Mouse (Mus musculus) layer of hippocampus, postnatal 10 days (tissue): ENCODE measurements around the gene Pml. TPM values are rescaled to one million over a fixed set of nuclear protein-coding genes. Genes with fewer than 3 reads are reported as not detected.

Source experiments
- DNase-seq, 2 experiments: peaks; one replicate each; pipeline ENCODE4 v3.0.0; 2021; ENCODE audit warnings: low spot score in 2 of 2
- total RNA-seq, 2 experiments: library from RNA; stranded (reverse); gene quantifications; 2 replicates each; pipeline ENCODE4 v1.2.3; 2021

Gene Pml
- total RNA-seq, 2 experiments from 2014 or later = 7.3 to 9.1 TPM

DNA sequence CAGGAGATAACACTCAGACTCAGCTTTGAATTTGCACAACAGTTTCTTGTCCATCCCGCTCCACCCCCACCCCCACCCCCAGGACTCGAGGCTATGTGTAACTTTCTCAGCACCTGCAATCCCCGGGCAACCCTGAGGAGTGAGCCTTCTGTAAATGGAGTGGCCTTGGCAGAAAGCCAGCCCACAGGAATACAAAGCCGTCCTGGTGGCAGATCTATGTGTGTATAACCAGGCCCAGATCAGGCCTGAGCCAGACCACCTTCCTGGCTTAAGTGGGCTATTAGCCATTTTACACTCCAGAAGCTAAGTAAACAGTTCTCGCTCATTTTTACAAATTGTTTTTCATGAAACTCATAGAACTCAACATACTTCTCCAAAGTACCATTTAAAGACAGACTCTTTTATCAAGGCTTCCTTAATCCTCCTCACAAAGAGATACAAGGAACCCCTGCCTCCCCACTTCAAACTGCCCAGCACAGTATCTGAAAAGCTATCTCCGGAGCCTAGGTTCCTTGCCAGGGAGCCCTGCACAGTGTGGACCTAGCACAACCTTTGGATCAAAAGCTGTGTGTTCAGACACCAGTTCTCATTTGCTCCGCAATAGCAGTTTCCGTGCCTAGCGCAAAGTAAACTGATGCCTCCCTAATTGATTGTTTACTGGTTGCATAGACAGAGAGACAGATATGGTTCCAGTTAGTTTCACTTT is 7.7 kb downstream of the Pml start:
- DNase-seq = no peak

DNA sequence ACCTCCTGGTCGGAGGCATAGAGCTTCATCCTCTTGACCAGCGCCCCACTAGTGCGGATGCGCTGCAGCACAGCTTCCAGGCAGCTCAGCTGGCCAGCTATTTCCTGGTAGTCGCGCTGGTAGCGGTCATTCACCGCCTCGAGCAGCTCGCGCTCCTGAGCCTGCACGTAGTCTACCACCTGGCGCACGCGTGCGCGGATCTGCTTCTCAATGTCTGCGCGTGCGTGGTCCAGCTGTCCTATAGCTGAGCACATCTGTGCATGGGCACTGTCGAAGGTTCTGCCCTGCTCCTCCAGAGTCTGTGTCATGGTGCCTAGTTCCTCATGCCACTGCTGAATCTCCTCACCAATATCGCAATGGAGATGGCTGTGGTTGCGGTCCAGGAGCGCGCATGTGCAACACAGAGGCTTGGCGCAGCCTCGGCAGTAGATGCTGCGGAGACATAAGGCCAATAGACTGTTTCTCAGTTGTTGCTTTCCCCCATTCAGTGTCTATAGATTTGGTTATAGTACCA is 15.0 kb downstream of the Pml start:
- no peak for DNase-seq

DNA sequence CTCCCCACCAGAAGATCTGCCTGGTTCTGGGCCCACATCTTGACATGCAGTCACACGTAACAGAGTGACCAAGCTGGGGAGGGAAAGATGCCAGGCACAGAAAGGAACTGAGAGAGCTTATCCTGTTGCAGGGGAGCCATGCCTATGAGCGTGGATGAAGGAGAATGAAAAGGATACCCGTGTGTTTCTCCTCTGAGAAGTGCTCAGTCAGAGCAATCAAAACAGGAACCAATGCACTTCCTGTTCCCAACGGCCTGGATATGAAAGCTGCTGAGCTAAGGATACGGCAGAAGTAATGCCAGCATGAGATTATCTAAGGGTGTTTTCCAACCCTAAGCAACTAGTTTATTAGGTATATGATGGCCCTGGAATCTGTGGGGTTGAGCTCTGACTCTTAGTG is 17.2 kb downstream of the Pml start:
- DNase-seq = no peak

GRCm38 (mm10) chr9:58231746-58232145 is 17.8 kb downstream of the Pml start:
- DNase-seq = no peak

GRCm38 (mm10) chr9:58228777-58229466 is 20.7 kb downstream of the Pml start:
- DNase-seq = no peak

DNA sequence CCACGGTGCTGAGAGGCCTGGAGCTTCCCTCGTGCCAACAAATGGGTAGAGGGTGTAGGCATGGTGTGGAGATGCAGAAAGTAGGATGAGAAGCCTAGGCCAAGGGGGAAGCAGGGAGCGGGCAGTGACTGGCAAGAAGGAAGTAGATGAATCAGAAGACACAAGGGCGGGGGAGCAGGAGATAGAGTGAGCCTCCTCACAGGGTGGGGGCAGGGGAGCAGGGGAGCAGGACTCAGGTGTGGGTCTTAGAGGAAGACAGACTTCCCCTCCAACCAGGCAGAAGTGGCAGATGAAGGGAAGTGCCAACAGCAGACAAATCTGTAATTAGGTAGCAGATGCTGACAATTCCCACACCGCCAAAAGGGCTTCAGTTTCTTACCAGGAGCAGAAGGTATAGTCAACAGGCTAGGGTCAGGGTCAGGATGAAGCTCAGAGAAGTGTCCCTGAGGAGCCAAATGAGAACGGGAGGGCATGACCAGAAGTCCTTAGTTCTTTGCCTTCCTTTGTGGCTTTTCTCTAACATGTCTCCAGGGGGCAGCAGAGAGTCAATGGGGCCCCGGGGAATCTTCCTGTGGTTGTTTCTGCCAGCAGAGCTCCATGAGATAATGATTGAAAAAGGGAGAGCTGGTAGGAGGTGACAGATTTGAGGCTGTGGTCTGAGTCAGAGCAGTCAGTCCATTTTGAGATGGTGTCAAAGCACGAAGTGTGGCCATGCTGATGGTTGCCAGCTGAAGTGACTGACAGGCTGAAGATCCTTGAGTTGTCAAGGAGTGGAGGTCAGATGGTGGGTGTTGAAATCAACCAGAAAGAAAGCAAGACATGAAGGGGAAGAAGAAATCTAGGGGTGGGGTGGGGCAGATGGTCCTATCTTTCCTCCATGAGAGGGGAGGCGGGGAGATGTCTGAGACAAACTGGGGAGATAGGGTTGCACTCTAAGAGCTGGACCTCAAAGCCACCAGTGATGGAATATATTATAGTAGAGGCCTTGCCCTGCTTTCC is 23.4 kb downstream of the Pml start:
- DNase-seq = peak; percentile 45 to 57

- DNase-seq = no peak
Observed at GRCm38 (mm10) chr9:58224356-58224755, 25.2 kb downstream of the Pml start.

DNA sequence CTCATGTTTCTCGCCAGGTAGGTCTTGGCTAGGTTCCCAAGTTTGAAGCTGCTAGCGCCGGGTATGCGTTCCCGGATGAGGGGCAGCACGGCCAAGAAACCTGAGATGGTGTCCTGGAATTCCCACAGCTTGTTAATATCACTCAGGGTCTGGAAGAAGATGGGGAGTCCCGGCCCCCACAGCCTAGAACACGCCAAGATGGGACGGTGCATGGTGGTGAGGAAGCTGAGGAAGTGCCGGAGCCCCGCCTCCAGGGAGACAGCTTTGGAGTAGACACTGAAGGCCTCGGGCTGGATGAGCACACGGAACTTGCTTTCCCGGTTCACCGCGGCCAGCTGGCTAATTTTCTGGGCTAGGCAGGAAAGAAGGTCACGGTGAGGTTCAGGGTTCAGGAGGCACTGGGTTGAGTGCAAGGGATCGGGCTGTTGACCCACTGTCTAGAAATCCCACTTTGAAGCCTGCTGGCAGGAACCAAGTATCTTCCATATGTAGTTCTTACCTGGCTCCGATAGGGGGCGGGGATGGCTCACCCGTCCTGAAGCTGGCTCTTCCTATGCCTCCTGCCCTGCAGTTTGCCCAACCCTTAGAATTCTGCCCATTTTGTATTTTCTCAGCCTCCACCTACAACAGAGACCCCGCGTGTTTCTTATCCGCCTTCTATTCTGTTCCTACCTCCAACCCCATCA is 29.2 kb downstream of the Pml start:
- peak; percentile 32 to 53 for DNase-seq

DNA sequence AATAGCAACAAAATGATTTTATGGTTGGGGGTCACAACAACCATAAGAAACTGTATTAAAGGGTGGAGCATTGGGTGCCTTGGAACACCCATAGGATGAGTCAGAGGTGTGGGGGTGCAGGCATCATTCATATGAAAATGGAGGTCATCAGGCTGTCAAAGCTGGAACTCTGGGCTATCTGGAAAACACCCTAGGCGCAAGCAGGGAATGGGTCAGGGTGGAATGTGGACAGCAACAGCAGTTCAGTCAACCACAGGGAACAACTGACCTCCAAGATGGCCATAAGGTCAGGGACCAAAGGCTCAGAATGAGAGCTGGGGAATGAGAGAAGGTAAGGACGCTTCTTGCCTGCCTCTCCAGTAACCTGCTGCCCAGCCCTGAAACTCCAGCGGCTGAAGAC is 31.0 kb downstream of the Pml start:
- no peak for DNase-seq

DNA sequence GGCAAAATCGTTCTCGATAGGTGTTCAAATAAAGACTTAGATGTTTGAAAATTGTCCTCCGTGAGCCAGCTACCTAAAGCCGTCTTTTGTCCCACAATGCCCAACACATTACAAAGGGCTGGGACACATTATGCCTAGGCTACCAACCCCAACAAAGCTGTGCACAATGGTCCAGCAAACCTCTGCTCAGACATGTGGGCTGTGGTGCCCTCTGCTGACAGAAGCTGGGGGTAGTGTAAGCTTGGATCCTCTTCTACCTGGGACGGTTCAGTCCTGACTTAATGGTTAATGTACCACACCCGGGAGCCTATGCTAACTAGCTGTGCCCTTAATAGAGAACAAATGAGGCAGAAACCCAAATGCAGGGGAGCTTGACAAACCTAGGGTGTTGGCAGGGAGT is 33.2 kb downstream of the Pml start:
- peak; percentile 46 to 54 for DNase-seq

- DNase-seq = no peak
Observed at GRCm38 (mm10) chr9:58214519-58215180, 34.9 kb downstream of the Pml start.

- no peak for DNase-seq
Observed at GRCm38 (mm10) chr9:58213865-58214264, 35.7 kb downstream of the Pml start.

DNA sequence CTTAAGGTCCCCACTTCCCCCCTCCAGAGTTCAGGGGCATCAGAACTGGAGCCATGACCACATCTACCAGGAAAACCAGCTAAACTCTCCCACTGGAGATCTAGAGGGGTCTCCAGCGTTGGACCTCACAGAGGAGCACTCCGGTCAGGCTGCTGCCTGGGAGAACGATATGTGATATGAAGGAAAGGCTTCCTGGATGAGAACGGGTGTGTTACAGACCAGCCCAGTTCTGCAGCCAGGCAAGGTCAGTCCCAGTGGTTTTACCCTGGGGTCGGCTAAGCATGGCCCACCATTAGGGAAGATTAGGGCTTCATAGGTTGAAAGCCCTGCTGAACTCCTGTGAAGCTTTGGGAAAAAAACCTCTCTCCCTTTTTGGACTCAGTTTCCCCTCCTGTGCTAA is 36.2 kb downstream of the Pml start:
- no peak for DNase-seq

GRCm38 (mm10) chr9:58210304-58210627 is 39.3 kb downstream of the Pml start:
- no peak for DNase-seq

- DNase-seq = no peak
Observed at GRCm38 (mm10) chr9:58209462-58210303, 39.9 kb downstream of the Pml start.

- peak; percentile 38 to 57 for DNase-seq
Observed at GRCm38 (mm10) chr9:58206013-58206412, 43.6 kb downstream of the Pml start.

- DNase-seq = peak; percentile 95 to 96
Observed at GRCm38 (mm10) chr9:58204448-58205000, 45.1 kb downstream of the Pml start.

- DNase-seq = peak; percentile 72 to 75
Observed at GRCm38 (mm10) chr9:58203516-58204447, 45.8 kb downstream of the Pml start, which contains the start of the genes Islr and Islr2. TSS of gene Islr (minus strand) at chr9:58204306. TSS of gene Islr2 (minus strand) at chr9:58204319.
